Mouse (Mus musculus) natural killer cell, adult 2 months (primary cell): ENCODE data around the gene Olfr187.
"Not testable (repeated sequence)": the region's sequence is repeated elsewhere in the genome, so short reads cannot be mapped to it uniquely, and the experiment has no call there.

Experiments
- DNase-seq, 2 experiments: peaks; one replicate each; pipeline ENCODE4 v3.0.0; 2022; ENCODE audit warnings: low spot score in 2 of 2

Olfr187 gene

DNA sequence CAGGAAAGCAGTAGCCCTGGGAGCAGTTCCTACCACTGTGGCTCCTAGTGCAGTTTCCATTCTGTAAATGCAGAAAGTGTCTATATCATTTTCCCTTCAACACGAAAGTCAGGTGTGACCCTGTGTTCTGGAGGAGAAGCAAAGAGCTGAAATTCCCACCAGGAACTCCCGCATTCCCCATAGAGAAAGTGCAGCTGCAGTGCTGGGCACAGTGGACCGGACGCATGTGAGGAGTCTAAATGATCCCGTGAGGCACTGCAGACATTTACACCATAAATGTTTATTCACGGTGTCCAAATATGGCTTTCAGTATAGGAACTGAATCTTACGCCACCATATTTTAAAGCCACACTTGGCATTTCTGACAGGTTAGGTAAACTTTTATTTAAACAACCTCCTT is at the start of gene Olfr187:
Gene Olfr187 (minus strand): TSS at position 58 of the 400 bp plus-strand sequence.
- no peak for DNase-seq

DNA sequence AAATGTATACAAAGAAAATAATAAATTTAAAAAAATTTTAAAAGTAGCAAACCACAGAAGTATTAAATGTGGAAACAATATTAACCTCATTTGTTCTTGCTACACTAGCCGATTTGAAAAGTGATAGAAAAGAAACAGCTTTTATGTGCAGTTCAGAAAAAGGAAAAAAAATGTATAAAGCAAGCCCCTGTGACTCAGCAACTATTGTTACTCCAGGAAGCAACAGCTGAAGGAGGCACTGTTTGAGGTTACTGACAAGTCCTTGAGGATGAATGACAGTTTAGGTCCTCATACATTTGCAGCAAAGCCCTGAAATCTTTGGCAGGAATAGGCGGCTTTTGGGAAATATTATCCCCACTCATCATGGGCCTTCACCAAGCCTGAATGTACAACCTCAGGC is 41.5 kb upstream of the Olfr187 start:
- DNase-seq: not testable (repeated sequence)

DNA sequence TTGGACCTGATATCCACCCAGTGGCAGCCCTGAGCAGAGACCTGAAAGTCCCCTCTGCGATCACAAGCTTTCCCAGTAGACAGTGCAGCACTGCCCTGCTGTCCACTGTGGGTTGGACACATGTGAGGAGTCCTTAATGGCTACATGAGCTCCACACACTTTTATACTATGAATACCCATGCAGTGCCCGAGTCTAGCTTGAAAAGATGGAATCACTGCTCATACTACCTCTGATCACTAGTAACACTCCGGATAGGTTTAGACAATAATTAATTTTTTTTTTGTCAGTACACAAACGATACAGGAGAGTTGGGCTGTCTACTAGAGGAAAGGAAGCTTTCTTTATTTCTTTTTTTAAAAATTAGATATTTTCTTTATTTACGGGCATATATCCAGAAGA is 38.3 kb upstream of the Olfr187 start, which contains the start of gene Olfr190:
Gene Olfr190 (minus strand): TSS at position 101 of the 400 bp plus-strand sequence.
- DNase-seq: no peak

DNA sequence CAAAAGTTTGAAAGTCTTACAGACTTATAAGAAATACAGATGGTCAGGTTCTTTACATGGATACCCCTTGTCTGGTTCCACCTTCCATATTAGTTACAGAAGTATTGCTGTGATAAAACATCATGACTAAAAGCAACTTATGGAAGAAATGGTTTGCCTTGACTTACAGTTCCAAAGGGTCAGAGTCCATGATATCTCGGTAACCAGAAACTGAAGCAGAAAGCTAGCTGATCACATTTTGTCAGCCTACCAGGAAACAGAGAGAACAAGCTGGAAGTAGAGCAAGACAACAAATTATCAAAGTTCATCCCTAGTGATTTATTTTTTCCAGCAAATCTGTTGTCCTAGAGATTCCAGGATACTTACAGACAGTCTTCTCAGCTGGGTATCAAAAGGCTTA is 34.0 kb upstream of the Olfr187 start:
- DNase-seq: no peak

DNA sequence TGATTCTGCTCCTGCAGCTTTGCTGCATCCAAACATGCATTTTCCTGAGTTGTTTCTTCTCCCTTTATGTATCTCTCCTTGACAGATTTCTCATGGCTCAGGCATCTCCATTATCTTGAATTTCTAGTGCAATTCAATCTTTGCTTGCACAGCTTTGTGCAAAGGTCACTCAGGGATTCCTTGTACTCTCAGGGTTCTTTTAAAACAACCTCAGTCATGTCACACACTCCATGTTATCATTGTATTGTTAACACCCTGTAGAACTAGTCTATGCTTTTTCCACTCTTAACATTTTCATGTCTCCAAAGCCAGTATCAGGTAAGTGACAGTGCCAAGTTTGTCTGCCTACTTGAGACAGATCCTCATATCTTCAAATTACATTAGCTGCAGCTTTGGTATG is 32.2 kb upstream of the Olfr187 start:
- DNase-seq: no peak

DNA sequence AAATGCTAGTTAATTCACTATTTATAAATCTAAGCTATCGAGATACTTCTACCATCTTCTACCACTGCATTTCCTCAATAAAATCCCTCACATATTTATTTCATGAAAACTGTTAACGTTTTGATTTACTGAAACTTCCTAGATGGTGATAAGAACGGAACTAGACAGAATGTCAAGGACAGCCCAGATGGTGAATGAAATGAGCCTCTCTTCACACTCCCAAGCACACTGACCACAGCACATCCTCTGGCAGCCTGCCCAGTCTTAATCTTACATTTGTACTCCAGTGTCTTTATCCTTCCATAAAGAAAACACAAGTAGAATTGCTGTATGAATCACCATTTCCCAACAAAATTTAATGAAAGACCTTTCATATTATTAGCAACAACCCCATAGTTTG is 22.8 kb upstream of the Olfr187 start:
- DNase-seq: not testable (repeated sequence)

DNA sequence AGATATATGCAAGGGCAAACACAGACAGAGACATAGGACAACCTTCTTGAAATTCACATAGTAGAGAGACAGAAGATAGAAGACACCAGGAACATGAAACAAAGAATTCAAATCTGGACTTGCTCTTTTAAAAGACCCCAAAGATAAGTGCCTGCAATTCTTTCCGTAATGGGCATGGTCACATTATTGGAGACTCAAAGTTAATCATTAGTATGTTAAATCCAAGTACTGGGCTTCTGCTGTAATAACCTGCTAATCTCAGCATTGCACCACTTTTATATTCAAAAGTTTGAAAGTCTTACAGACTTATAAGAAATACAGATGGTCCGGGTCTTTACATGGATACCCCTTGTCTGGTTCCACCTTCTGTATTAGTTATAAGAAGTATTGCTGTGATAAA is 9.7 kb upstream of the Olfr187 start:
- DNase-seq: not testable (repeated sequence)

DNA sequence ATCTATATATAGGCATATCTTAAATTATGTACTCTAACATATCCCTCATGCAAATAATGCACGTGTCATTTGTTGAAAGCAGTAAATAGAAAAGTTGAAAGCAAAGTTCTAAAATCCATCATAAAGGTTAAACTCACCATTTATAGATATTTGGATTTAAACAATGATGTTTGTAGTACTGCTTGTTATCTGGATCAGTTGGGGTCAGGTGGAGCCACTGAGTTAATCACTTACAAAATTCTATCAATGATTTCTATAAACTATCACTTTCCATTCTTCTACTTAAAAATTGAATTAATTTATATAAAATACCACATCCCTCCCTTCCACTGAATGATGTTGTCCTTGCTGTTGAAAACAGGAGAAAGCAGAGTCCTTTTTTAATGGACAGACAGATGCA is 9.3 kb upstream of the Olfr187 start:
- DNase-seq: no peak

DNA sequence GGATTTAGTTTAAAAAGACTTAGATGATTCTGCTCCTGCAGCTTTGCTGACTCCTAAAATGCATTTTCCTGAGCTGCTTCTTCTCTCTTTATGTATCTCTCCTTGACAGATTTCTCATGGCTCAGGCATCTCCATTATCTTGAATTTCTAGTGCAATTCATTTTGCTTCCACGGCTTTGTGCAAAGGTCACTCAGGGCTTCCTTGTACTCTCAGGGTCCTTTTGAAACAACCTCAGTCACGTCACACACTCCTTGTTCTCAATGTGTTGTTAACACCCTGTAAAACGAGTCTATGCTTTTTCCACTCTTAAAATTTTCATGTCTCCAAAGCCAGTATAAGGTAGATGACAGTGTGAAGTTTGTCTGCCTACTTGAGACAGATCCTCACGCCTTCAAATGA is 8.0 kb upstream of the Olfr187 start:
- no peak for DNase-seq

DNA sequence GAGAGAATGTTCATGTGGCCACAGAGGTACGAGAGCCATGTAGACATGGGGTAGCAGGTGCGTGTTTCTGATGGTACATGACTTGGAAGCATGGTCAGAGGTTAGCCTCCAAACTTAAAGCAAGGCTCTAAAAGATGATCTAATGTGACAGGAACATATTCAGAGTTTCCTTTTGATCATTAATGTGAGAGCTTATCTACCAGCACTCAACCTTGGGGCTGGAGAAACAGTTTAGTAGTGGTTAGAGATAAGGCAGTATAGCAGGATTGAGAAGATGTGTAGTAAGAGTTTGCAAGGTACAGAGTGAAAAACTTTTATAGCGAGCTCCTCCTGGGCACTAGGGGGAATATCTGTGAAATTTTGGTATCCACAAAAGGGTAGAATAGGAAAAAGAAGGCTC is 6.3 kb upstream of the Olfr187 start:
- no peak for DNase-seq

DNA sequence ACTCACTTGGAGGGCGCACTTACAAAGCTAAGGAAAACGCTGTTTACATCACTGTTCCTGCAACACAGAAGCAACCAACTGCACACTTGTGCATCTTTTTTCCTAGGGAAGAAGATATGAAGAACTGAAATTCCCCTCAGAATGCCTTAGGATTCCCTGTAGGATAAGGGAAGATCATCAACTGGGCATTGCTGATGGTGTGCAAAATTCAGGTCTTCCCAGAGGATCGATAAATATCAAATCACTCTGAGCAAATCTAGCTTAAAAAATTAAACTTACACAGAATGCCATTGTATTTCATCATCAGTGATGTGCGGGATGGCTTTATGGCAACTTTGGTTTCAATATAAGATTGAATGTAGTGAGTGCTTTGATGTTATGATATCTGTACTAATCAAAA is 9.4 kb downstream of the Olfr187 start, which contains the start of gene Olfr186:
Gene Olfr186 (minus strand): TSS at position 101 of the 400 bp plus-strand sequence.
- no peak for DNase-seq

DNA sequence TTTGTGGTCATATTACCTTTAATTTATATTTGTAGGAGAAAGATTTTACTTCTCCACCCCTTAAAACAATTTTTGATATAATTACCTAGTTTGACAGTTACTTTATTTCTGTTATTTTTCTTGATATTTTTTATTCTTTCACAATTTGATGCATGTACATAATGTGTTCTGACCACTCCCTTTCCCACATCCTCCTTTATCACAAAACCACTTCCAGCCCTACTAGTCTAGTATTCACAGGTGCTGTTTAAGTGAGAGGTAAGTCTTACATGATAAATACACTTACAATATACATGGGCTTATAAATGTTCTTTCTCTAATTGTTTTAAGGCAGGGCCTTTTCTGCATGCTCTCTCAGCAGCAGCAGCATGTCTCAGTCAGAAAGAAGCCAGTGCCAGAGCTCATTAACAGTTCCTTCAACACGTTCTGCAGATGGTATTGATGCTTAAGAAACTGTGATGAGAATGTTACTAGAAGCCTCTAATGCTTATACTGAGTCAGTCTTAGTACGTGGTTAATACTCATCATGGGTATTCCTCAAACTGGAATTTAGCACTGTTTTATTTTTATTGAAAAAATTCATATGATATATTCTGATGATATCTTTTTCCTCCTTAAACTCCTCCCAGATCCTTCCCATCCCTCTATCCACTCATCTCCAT is 26.1 kb downstream of the Olfr187 start:
- DNase-seq: no peak

DNA sequence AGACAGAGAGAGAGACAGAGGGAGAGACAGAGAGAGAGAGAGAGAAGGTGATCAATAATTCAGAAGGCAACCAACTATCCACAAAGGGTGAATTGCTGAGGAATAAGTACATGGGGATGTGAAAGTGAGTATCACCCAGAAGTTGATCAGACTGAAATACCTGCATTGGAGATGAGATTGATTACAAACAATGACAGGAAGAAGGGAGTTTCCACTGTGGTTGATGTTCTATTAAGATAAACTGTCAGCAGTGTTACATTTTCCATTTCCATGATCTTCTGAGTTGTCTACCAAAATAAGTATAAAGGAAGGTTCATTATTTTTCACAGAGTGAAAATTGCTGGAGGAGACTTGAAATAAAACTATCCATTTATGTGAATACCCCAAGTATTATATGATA is 32.4 kb downstream of the Olfr187 start:
- no peak for DNase-seq

DNA sequence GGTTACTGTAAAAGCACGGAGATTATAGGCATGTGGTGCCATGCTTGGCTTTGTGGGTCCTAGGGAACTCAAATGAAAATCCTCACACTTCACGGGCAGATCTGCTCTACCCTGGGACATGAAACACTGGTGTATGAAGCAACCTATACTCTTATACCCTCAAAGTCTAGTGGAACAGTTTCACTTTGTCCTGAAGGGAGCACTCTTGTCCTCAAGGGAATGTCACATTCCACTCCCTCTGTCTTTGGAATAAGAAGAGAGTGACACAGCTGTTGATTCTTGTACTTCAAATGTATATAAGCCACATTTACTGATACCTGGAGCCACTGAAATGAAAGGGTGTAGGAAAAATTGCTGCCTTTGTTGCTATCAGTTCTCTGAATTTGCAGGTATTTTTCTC is 44.5 kb downstream of the Olfr187 start, which contains the start of gene Olfr183:
Gene Olfr183 (plus strand): TSS at position 301 of the 400 bp plus-strand sequence.
- DNase-seq: no peak
